Mouse (Mus musculus) limb, embryonic 14.5 days (tissue): Measurements from ENCODE around the gene Gm4756. TPM values are rescaled to one million over a fixed set of nuclear protein-coding genes. Genes with fewer than 3 reads are reported as not detected.

Experiments
- ATAC-seq: fragments of 200-750 bp; cut with Nextera tagmentation; 2 replicates; pipeline ENCODE4 v1.8.0; 2017; ENCODE audit warnings: low read depth, moderate number of reproducible peaks, moderate TSS enrichment; ENCODE audit not compliant: low FRiP score
- DNase-seq: peaks from one replicate; pipeline ENCODE4 v3.0.0-alpha.2; 2015; ENCODE audit warnings: low spot score
- H3K27ac ChIP-seq: fragments of 300-500 bp; sonication (generic); replicated peaks from 2 replicates; pipeline ENCODE4 v1.5.1; 2014; ENCODE audit warnings: low read depth, mild to moderate bottlenecking, low read length, moderate library complexity, mixed read lengths
- H3K27me3 ChIP-seq: fragments of 300-500 bp; sonication (generic); 2 replicates; pipeline ENCODE4 v1.6.1; 2014; ENCODE audit warnings: low read length, mixed read lengths; ENCODE audit not compliant: control insufficient read depth, insufficient read depth
- H3K36me3 ChIP-seq: fragments of 300-500 bp; sonication (generic); 2 replicates; pipeline ENCODE4 v1.6.1; 2014; ENCODE audit warnings: mild to moderate bottlenecking, low read length, moderate library complexity, mixed read lengths; ENCODE audit not compliant: control insufficient read depth, insufficient read depth
- H3K4me1 ChIP-seq: fragments of 300-500 bp; sonication (generic); 2 replicates; pipeline ENCODE4 v1.6.1; 2014; ENCODE audit warnings: antibody characterized with exemption, low read length, mixed read lengths; ENCODE audit not compliant: control insufficient read depth, insufficient read depth
- H3K4me2 ChIP-seq: fragments of 300-500 bp; sonication (generic); replicated peaks from 2 replicates; pipeline ENCODE4 v1.6.1; 2014; ENCODE audit warnings: low read depth, mild to moderate bottlenecking, low read length, moderate library complexity; ENCODE audit not compliant: severe bottlenecking
- H3K4me3 ChIP-seq: fragments of 300-500 bp; sonication (generic); replicated peaks from 2 replicates; pipeline ENCODE4 v1.5.1; 2014; ENCODE audit warnings: low read length
- H3K9ac ChIP-seq: fragments of 300-500 bp; sonication (generic); 2 replicates; pipeline ENCODE4 v1.6.1; 2014; ENCODE audit warnings: mild to moderate bottlenecking, low read depth, low read length, moderate library complexity; ENCODE audit not compliant: severe bottlenecking
- H3K9me3 ChIP-seq: fragments of 300-500 bp; sonication (generic); 2 replicates; pipeline ENCODE4 v1.6.1; 2016; ENCODE audit warnings: low read length; ENCODE audit not compliant: control insufficient read depth
- POLR2A ChIP-seq: fragments of 200-500 bp; IDR thresholded peaks from 2 replicates; pipeline ENCODE4 v1.8.0; 2012; ENCODE audit warnings: inconsistent platforms, mild to moderate bottlenecking, moderate library complexity, borderline replicate concordance; ENCODE audit not compliant: insufficient read depth, insufficient read length; ENCODE audit errors: extremely low read depth
- WGBS: fragments of 180-500 bp; shearing (Covaris S2); extraction: QIAGEN DNeasy Blood & Tissue Kit; methylation state at CpG from one replicate; pipeline ENCODE4 v1.1.7; 2014; 5-methylcytosine and 5-hydroxymethylcytosine counted together
- polyA plus RNA-seq, 2 experiments: library from polyadenylated mRNA; depleted of rRNA in 1 of 2; stranded (reverse) in 1 of 2; unstranded in 1 of 2; fragments of >200 nt; fragmentation: Nextera tagmentation in 1 of 2; extraction: Ambion mirVana in 1 of 2; gene quantifications; 2 replicates each; pipeline versions ENCODE4 v1.2.1 to v1.2.3; 2012 to 2014

Gene Gm4756
- polyA plus RNA-seq, 2 experiments, result not detected

DNA sequence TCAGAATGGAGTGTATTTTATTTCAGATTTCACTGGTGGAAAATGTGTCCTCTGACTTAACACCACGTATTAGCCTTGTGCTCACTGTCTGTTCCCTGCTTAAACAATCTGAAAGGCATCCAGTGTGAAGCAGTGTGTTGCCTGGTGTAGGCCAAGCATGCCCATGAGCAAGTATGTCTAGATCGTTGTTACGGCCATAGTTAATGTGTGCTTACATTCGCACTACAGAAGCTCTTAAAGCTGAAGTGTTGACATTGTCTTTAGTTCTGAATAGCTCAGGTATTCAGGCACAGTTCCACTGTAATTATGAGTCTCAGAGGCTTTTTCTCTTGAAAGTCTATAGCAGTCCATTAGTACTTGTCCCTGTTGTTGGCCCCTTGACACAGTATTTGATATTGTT lies 95.1 kb downstream of the Gm4756 start:
- no peak for TF ChIP-seq POLR2A
- Histone ChIP-seq H3K9ac (no peak overlapping the region), H3K27ac (no peak overlapping the region), H3K4me2 (no peak overlapping the region), H3K9me3 (no peaks in the 10 kb centered on the region), H3K27me3 (no peaks in the 10 kb centered on the region), H3K36me3 (peaks cover 4% of the 10 kb centered on the region; the same call in 1 of the 2 replicates), H3K4me1 (no peaks in the 10 kb centered on the region), H3K4me3 (no peak overlapping the region)
- 71% methylated on average over 4 of the region's 4 CpGs for WGBS
- DNase-seq, result no peak
- ATAC-seq, result no peak

DNA sequence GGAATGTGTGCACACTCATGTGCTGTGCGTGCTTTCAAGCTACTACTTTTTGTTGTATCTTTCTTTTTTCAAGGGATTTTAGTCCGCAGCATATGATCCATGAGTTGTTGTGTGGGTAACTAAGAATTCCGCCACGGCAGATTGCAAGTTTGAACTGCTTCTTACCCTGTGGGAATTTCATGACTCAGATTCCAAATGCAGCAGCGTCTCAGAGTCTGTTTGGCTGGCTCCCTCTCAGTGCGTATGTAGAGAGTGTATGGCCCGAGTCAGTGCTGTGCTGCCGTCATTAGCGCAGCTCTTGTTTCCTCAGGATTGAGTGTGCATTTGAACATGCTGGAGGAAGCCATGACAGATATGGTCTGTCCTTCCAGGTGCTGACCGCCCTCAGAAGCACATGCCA lies 110.9 kb downstream of the Gm4756 start:
- Histone ChIP-seq H3K9me3 (no peaks in the 10 kb centered on the region), H3K4me3 (no peak overlapping the region), H3K4me1 (peaks cover 9% of the 10 kb centered on the region), H3K4me2 (no peak overlapping the region), H3K27me3 (no peaks in the 10 kb centered on the region), H3K36me3 (peaks cover 19% of the 10 kb centered on the region), H3K9ac (no peak overlapping the region), H3K27ac (no peak overlapping the region)
- no peak for TF ChIP-seq POLR2A
- ATAC-seq (no peak), DNase-seq (peak; percentile 21)
- 85% methylated on average over 10 of the region's 10 CpGs for WGBS

GRCm38 (mm10) chr12:72536021-72536597 lies 113.4 kb downstream of the Gm4756 start, which contains the start of gene Pcnx4:
Pcnx4 (plus strand) TSS chr12:72536383.
- Histone ChIP-seq H3K9ac (peak within 1 kb of the TSS; percentile 63), H3K9me3 (no peaks in the 10 kb centered on the region), H3K36me3 (0 out of 2 replicates have a peak, but pooled peaks cover 2% of the 10 kb centered on the region), H3K27me3 (no peaks in the 10 kb centered on the region), H3K4me2 (peak within 1 kb of the TSS; percentile 74), H3K27ac (peak within 1 kb of the TSS; percentile 69), H3K4me3 (peak within 1 kb of the TSS; percentile 57), H3K4me1 (peaks cover 9% of the 10 kb centered on the region)
- ATAC-seq (peak; percentile 98), DNase-seq (peak; percentile 95)
- WGBS, result under 1% methylated on average over 38 of the region's 45 CpGs
- peak; percentile 32; the same call in 1 of the 2 replicates for TF ChIP-seq POLR2A

- no peaks in the 10 kb centered on the region for H3K9me3 ChIP-seq
- WGBS, result 39% methylated on average over 3 of the region's 3 CpGs
- 0 out of 2 replicates have a peak, but pooled peaks cover 2% of the 10 kb centered on the region for H3K36me3 ChIP-seq
- 0 out of 2 replicates have a peak overlapping the region, but pooled peaks have one; percentile 63 for H3K9ac ChIP-seq
- DNase-seq, result no peak
- peaks cover 9% of the 10 kb centered on the region for H3K4me1 ChIP-seq
- no peaks in the 10 kb centered on the region for H3K27me3 ChIP-seq
- H3K4me2 ChIP-seq, result peak overlapping the region; percentile 74
- TF ChIP-seq POLR2A, result no peak
- H3K4me3 ChIP-seq, result peak overlapping the region; percentile 57
- ATAC-seq, result no peak
- H3K27ac ChIP-seq, result peak overlapping the region; percentile 69; the same call in 1 of the 2 replicates
Observed at GRCm38 (mm10) chr12:72535599-72535998, 113.9 kb downstream of the Gm4756 start.

DNA sequence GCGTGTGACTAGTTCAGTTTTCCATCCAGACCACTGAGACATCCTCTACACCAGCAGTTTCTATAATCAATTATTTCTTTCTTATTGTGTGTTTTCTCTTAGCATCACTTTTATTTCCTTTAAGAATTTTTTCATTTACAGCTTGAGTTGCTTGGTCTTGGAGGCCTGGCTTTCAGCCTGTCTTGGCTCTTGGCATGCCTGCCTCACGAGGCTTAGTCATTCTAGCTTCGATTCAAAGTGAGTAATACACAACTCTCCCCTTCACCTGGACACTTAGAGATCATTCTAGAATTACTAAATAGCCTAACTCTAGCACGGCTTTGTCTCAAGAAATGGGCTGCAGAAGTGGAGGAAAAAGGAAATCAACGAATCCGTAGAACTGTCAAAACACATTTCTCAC lies 115.5 kb downstream of the Gm4756 start:
- no peak overlapping the region for H3K27ac ChIP-seq
- DNase-seq (no peak), ATAC-seq (no peak)
- WGBS, result 86% methylated on average over 6 of the region's 6 CpGs
- TF ChIP-seq POLR2A, result no peak
- 0 out of 2 replicates have a peak, but pooled peaks cover 2% of the 10 kb centered on the region for H3K36me3 ChIP-seq
- peaks cover 9% of the 10 kb centered on the region; the same call in 1 of the 2 replicates for H3K9me3 ChIP-seq
- H3K4me3 ChIP-seq, result no peak overlapping the region
- no peaks in the 10 kb centered on the region for H3K27me3 ChIP-seq
- H3K4me1 ChIP-seq, result peaks cover 9% of the 10 kb centered on the region
- no peak overlapping the region for H3K9ac ChIP-seq
- H3K4me2 ChIP-seq, result no peak overlapping the region
